Mouse (Mus musculus) inflammation-experienced regulatory T-cells, adult 6 months (primary cell): Measurements from ENCODE around the gene Gadl1. TPM values are rescaled to one million over a fixed set of nuclear protein-coding genes. Genes with fewer than 3 reads are reported as not detected.

ENCODE experiments used
- ATAC-seq: one replicate; pipeline ENCODE4 v1.8.0; 2017
- polyA plus RNA-seq, 3 experiments: library from polyadenylated mRNA; unstranded; fragments of 100-300 nt; shearing (Covaris generic); gene quantifications; one replicate each; pipeline ENCODE4 v1.2.1; 2017

Gene Gadl1
- polyA plus RNA-seq, 3 experiments from 2014 or later: not detected

GRCm38 (mm10) chr9:116091101-116091841, 182.0 kb downstream of the Gadl1 start:
- ATAC-seq: peak; percentile 71

DNA sequence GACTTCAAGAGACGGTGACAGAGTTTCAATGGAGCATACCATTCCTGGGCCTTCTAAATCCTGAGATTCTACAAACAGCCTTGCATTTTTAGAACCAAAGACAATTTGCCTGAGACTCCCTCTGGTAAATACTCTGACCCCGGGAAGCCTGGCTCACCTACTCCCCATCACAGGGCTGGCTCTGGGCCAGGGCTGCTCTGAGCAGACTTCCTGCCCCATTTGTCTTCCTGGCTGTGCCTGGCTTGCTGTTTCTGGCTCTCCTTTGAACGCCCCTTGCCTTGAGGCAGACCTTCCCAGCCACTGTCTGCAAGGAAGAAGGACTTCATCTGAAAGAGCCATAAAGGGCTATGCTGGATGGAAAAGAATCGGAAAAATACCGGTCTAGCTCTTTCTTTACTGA, 182.7 kb downstream of the Gadl1 start:
- peak; percentile 42 for ATAC-seq

- no peak for ATAC-seq
These were observed 189.7 kb downstream of the Gadl1 start for GRCm38 (mm10) chr9:116098724-116099595.

DNA sequence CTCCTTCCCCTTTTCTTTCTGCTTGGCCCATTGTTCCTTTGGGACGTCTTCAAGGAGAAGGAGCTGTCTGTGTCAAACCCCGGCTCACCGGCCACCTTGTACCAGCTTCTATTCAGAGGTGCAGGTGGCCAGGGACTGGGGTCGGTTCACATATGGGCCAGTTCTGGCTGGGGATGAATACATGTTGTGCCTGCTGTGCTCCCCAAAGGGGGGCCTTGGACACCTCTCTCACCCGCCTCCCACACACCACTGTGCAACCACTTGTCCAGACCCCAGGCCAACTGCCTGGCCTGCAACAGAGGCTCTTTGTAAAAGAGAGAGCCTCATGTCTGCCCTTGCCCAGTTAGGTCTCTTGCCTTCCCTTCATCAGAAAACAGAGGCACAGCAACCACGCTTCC, 190.3 kb downstream of the Gadl1 start:
- ATAC-seq: no peak

DNA sequence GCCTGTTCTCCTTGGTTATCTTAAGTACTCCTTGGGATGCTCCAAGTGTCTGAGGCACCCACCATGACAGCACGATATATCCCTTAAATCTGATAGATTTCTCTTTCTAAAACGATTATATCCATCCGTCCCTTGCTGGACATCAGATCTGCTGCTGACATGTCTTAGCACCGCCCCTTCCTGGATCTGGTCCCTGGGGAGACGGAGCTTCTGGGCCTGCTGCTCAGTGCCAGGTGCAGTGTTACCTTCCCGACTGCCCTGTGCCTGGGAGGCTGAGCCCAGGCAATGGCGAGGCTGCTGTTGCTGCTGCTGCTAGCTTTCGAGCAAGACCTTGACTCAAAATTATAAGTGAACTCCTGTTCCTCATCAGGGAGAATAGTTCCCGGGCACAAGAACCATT, 190.8 kb downstream of the Gadl1 start:
- no peak for ATAC-seq

DNA sequence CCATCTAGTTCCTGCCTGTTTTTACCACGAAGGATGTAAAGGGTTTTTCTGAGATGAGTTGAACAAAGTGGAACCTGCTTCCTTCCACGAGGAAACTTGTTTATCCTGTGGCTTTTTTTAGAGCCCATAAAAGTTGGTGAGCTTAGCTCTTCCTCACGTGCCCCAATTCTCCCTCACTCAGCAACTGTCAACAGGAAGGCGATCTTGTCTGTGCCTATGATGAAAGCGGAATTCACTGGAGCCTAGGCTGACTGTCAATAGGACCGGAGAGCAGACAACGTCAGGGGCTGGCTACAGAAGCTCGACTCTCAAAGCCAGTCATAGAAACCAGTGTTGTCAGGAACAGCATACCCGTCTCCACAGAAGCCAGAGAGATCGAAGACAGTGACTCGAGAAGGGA, 192.6 kb downstream of the Gadl1 start:
- peak; percentile 53 for ATAC-seq

DNA sequence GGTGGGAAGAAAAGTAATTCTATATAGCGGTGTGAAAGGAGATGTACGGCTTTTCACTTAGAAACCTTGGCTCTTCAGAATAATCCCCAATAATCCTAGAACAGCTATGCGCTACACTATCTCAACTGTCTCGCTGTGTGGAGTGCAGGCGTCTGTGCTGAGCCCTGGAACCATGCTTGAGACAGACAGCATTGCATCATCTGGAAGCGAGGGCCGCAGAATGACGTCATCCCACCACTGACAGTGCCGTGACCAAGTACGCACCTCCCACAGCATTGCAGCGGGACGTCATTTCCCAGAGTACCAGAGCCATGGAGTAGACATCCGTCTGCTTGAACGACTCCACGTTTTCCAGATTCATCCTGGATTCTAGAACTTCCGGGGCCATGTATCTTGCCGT, 195.5 kb downstream of the Gadl1 start:
- ATAC-seq: no peak

DNA sequence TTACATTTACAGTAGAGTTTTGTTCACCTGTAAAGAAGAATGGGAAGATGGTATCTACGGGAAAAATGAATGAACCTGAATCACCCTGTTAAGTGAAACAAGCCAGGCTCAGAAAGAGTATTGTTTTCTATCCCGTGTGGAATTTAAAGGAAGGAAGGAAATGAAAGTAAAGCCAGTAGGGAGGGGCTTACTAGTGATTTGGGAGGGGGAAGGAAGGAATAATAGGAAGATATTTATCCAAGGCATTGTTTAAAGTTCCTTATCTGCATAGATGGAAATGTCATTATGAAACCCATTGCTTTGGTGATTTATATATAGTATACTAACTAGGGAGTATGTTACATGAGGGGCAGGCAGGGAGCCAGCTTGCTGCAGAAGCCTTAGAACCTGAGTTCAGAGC, 199.5 kb downstream of the Gadl1 start:
- ATAC-seq: no peak

DNA sequence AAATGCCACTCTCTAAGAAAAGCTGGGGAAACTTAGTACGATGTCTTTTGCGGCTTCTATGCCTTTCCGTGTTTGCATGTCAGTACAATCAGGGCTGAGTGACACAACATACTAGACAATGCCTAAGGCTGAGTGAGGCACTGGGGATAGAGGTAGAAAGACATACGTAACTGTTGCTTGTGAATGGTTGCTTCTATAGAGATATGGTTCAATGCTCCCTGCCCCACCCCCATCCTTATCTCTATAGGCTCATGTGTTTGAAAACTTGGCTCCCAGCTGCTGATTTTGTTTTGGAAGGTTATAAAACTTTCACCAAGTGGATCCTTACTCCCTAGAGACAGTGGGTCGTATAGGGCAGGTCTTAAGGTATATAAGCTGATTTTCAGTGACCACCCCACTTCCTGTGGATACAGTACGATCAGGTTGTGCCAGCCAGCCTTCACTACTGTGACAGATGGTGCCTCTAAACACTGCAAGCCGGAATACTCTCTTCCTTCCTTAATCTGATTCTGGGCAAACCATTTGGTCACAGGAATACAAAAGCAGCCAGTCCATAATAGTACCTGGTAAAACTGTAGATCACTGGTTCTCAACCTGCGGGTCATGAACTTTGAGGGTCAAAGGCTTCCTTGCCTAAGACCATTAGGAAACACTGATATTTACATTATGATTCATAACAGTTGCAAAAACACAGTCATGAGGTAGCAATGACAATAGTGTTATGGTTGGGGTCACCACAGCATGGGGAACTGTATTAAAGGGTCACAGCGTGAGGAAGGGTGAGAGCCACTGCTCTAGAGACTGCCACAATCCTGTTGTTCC, 202.1 kb downstream of the Gadl1 start:
- ATAC-seq: no peak

GRCm38 (mm10) chr9:116114339-116114738, 205.1 kb downstream of the Gadl1 start:
- peak; percentile 87 for ATAC-seq

DNA sequence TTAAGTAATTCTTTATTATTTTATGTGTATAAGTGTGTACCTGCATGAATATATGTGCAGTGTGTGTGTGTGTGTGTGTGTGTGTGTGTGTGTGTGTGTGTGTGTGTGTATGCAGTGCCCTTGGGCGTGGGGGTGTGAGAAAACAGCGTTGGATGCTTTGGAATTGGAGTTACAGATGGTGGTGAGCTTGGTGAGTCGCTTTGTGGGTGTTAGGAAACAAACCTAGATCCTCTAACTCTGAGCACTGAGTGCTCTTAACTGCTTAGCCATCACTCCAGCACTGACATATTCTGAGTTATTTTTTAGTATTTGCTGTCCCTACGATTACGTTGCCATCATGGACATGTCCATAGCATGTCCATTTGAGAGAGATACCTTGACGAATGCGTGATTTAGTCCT, 206.6 kb downstream of the Gadl1 start:
- ATAC-seq: no peak

GRCm38 (mm10) chr9:116118332-116118872, 209.1 kb downstream of the Gadl1 start:
- ATAC-seq: no peak

GRCm38 (mm10) chr9:116119990-116120389, 210.7 kb downstream of the Gadl1 start:
- no peak for ATAC-seq

DNA sequence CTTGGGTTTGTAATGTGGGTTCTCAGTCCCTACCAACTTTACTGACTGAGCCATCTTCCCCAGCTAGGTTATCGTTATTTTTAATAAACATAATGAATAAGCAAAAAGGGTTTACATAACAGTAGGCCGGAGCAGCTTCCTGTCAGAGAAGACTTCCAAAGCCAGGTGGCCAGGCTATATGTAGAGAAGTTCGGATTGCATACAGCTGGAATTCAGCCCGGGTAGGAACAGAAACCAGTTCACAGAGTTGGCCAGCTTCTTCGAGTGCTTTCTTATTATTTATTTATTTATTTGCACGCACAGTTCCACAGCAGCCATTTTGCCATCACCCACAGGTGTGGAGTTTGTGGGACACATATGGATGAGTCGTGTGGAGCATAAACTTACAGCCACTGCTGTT, 212.2 kb downstream of the Gadl1 start:
- ATAC-seq: no peak

DNA sequence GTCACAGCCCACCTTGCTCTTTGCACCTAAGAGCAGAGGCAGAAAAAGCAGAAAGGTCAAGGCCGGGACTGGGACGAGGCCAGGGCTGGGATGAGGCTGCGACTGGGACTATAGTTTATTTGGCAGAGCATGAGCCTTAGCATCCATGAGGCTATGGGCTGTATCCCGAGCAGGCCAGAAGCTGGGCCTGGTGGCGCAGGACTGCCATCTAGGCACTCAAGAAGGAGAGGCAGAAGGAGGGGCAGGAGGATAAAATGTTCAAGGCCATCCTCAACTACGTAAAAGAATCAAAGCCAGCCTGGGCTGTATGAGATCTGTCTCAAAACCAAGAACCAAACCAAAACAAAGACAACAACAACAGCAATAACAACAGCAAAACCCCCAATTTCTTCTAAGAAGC, 213.3 kb downstream of the Gadl1 start:
- no peak for ATAC-seq

- ATAC-seq: peak; percentile 67
These were observed 213.8 kb downstream of the Gadl1 start for GRCm38 (mm10) chr9:116122969-116123589.
